Mouse (Mus musculus) bone marrow, adult 2 months (tissue): ENCODE measurements around the gene Nhsl1.

Experiments
- CTCF ChIP-seq: fragments of 200-500 bp; IDR thresholded peaks from 2 replicates; pipeline ENCODE4 v1.5.1; 2011; ENCODE audit warnings: low read length, control low read depth; ENCODE audit not compliant: control insufficient read depth, insufficient read depth
- POLR2A ChIP-seq: fragments of 200-500 bp; IDR thresholded peaks from 2 replicates; pipeline ENCODE4 v1.6.1; 2011; ENCODE audit warnings: low read depth, mild to moderate bottlenecking, control low read depth, low read length, borderline replicate concordance; ENCODE audit not compliant: control insufficient read depth

DNA sequence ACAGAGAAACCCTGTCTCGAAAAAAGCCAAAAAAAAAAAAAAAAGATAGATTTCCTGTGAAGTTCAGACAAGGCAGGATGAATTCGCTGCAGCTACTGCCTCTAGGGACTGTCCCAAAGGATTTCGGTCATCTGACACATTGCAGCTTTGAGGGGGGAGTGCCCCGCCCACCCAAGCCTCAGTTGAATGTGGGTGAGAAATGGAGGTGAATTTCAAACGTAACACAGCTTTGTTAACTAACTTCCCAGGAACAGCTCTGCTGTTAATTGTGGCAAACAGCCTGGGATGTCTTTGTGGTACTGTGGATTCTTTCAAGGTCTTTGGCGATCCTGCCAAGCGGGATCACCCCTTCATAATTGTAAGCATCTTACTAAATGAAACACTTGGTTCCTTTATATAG, 67.4 kb downstream of the Nhsl1 start:
- TF ChIP-seq CTCF (no peak), POLR2A (no peak)
